Mouse (Mus musculus): ENCODE data around the gene Mdm4. TPM values are rescaled to one million over a fixed set of nuclear protein-coding genes. Genes with fewer than 3 reads are reported as not detected.

The Mdm4 gene
- total and polyA plus RNA-seq, 3 experiments = 19.8 to 28.1 TPM; not detected in 1

DNA sequence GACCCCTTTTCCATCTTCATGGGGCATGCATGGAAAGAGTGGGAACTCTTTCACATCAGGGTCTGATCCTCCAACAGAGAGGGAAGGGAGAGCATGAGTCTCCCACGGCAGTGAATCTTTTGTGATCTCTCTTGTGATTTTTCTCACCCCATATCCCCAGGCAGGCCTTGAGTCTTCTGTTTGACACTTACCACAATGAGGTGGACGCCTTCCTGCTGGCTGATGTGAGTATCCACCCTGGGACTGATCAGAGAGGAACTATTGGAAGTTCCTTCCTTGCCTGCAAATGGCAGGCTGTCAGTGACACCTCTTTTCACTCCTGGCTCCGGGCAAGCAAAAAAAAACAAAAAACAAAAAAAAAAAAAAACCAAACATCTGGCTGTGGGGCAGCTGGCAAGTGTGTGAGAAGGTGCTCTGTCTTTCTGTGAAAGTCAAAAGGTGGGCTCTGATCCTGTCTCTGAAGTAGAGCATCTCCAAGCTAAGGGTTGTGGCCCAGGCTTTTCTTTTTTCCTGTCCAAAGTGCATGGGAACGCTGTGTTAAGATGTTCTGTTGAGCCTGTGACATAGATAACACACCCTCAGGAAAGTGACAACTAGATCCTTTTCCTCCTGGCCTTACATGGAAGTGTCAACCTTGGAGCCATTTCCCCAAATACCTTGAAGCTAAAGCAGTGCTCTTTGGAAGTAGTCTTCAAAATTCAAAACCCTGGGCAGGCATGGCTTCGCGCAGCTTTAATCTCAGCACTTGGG lies 45.5 kb upstream of the Mdm4 start:
- Histone ChIP-seq H3K79me2 (ENCODE audit: control insufficient read depth, insufficient read depth, low read length, poor library complexity) (no peaks in the 10 kb centered on the region), H3K4me3 (ENCODE audit: control insufficient read depth in 1 of 2, insufficient read depth in 1 of 2, low read depth in 2 of 2, low read length in 2 of 2) (no peak overlapping the region), H3K9ac (ENCODE audit: control insufficient read depth, low read depth, low read length, poor library complexity, severe bottlenecking) (no peak overlapping the region), H3K36me3 (ENCODE audit: control insufficient read depth in 1 of 2, insufficient read depth in 2 of 2, low read length in 2 of 2) (peaks cover 0 to 5% of the 10 kb centered on the region in 2 experiments; a peak in 2 of 4 replicates), H3K9me3 (replicated peaks; ENCODE audit: insufficient read depth, low read length) (no peaks in the 10 kb centered on the region), H3K27me3 (ENCODE audit: control insufficient read depth in 1 of 2, insufficient read depth in 2 of 2, low read length in 2 of 2) (no peaks in the 10 kb centered on the region), H3K27ac (ENCODE audit: control insufficient read depth, low read depth, low read length) (no peak overlapping the region), H3K4me1 (ENCODE audit: control insufficient read depth in 1 of 2, insufficient read depth in 2 of 2, low read length in 2 of 2) (0 out of 4 replicates have a peak, but pooled peaks cover 0 to 8% of the 10 kb centered on the region in 2 experiments)
- DNase-seq (ENCODE audit: low read depth, low spot score) = no peak
- no peak for TF ChIP-seq MXI1 (IDR thresholded peaks at IDR 0.05; ENCODE audit: low read depth, low read length)
- TF ChIP-seq E2F4 (IDR thresholded peaks at IDR 0.05; ENCODE audit: borderline replicate concordance, low read depth, low read length) = no peak
- TF ChIP-seq MEF2A (IDR thresholded peaks at IDR 0.05; ENCODE audit: extremely low read depth, insufficient replicate concordance, low read depth, low read length, poor library complexity, severe bottlenecking) = no peak
- no peak for TF ChIP-seq ZMIZ1 (IDR thresholded peaks at IDR 0.05; ENCODE audit: low read depth, low read length)

- H3K36me3 ChIP-seq (ENCODE audit: control insufficient read depth in 1 of 2, insufficient read depth in 2 of 2, low read length in 2 of 2) = peaks cover 0 to 5% of the 10 kb centered on the region in 2 experiments; a peak in 2 of 4 replicates
- H3K79me2 ChIP-seq (ENCODE audit: control insufficient read depth, insufficient read depth, low read length, poor library complexity) = no peaks in the 10 kb centered on the region
Measured at GRCm38 (mm10) chr1:133074541-133074940, 44.2 kb upstream of the Mdm4 start.

More at GRCm38 (mm10) chr1:133074541-133074940, 44.2 kb upstream of the Mdm4 start:
- Histone ChIP-seq H3K9me3 (replicated peaks; ENCODE audit: insufficient read depth, low read length) (no peaks in the 10 kb centered on the region), H3K4me1 (ENCODE audit: control insufficient read depth in 1 of 2, insufficient read depth in 2 of 2, low read length in 2 of 2) (peaks cover 0 to 13% of the 10 kb centered on the region in 2 experiments; a peak in 2 of 4 replicates), H3K27me3 (ENCODE audit: control insufficient read depth in 1 of 2, insufficient read depth in 2 of 2, low read length in 2 of 2) (no peaks in the 10 kb centered on the region), H3K4me3 (ENCODE audit: control insufficient read depth in 1 of 2, insufficient read depth in 1 of 2, low read depth in 2 of 2, low read length in 2 of 2) (no peak overlapping the region), H3K9ac (ENCODE audit: control insufficient read depth, low read depth, low read length, poor library complexity, severe bottlenecking) (no peak overlapping the region), H3K27ac (ENCODE audit: control insufficient read depth, low read depth, low read length) (no peak overlapping the region)
- TF ChIP-seq POLR2A (IDR thresholded peaks at IDR 0.05; ENCODE audit: control insufficient read depth in 1 of 2, insufficient read depth in 1 of 2, low read depth in 1 of 2, low read length in 2 of 2, poor library complexity in 1 of 2) (no peak), EP300 (IDR thresholded peaks at IDR 0.05; ENCODE audit: low read depth in 1 of 2, low read length in 2 of 2) (no peak), CHD1 (IDR thresholded peaks at IDR 0.05; ENCODE audit: low read depth, low read length) (no peak), TCF12 (IDR thresholded peaks at IDR 0.05; ENCODE audit: low read depth, low read length) (no peak), ELF1 (IDR thresholded peaks at IDR 0.05; ENCODE audit: low read depth, low read length) (no peak), MEF2A (IDR thresholded peaks at IDR 0.05; ENCODE audit: extremely low read depth, insufficient replicate concordance, low read depth, low read length, poor library complexity, severe bottlenecking) (no peak), SMC3 (IDR thresholded peaks at IDR 0.05; ENCODE audit: low read depth, low read length) (no peak), USF2 (IDR thresholded peaks at IDR 0.05; ENCODE audit: borderline replicate concordance in 1 of 2, insufficient read depth in 1 of 2, low read depth in 1 of 2, low read length in 2 of 2) (no peak), CTCF (IDR thresholded peaks at IDR 0.05 in 2 of 3, conservative IDR thresholded peaks at IDR 0.05 in 1 of 3; ENCODE audit: control insufficient read depth in 1 of 3, insufficient read depth in 1 of 3, low read depth in 2 of 3, low read length in 3 of 3, poor library complexity in 1 of 3, severe bottlenecking in 1 of 3) (no peak), MAZ (IDR thresholded peaks at IDR 0.05; ENCODE audit: low read depth, low read length) (no peak), POLR2AphosphoS5 (IDR thresholded peaks at IDR 0.05; ENCODE audit: borderline replicate concordance, low read depth, low read length) (no peak), RAD21 (IDR thresholded peaks at IDR 0.05; ENCODE audit: low read depth, low read length) (no peak), ZC3H11A (IDR thresholded peaks at IDR 0.05; ENCODE audit: low read depth, low read length) (no peak), NELFE (IDR thresholded peaks at IDR 0.05; ENCODE audit: low read depth, low read length) (no peak), ZKSCAN1 (IDR thresholded peaks at IDR 0.05; ENCODE audit: low read depth, low read length) (no peak), E2F4 (IDR thresholded peaks at IDR 0.05; ENCODE audit: borderline replicate concordance, low read depth, low read length) (no peak), ZNF384 (IDR thresholded peaks at IDR 0.05; ENCODE audit: low read depth, low read length) (no peak), TBP (IDR thresholded peaks at IDR 0.05; ENCODE audit: low read depth, low read length) (no peak), MAX (IDR thresholded peaks at IDR 0.05; ENCODE audit: low read length) (no peak), UBTF (IDR thresholded peaks at IDR 0.05; ENCODE audit: borderline replicate concordance, insufficient read depth, low read depth, low read length) (no peak)
- DNase-seq (ENCODE audit: low read depth, low spot score) = no peak

All from MEL (cell line).